Mouse (Mus musculus): Measurements from ENCODE around the gene Arid1b. TPM values are rescaled to one million over a fixed set of nuclear protein-coding genes. Genes with fewer than 3 reads are reported as not detected.

The Arid1b gene
- polyA plus RNA-seq, 1 experiment from 2014 or later, result 46.4 TPM

DNA sequence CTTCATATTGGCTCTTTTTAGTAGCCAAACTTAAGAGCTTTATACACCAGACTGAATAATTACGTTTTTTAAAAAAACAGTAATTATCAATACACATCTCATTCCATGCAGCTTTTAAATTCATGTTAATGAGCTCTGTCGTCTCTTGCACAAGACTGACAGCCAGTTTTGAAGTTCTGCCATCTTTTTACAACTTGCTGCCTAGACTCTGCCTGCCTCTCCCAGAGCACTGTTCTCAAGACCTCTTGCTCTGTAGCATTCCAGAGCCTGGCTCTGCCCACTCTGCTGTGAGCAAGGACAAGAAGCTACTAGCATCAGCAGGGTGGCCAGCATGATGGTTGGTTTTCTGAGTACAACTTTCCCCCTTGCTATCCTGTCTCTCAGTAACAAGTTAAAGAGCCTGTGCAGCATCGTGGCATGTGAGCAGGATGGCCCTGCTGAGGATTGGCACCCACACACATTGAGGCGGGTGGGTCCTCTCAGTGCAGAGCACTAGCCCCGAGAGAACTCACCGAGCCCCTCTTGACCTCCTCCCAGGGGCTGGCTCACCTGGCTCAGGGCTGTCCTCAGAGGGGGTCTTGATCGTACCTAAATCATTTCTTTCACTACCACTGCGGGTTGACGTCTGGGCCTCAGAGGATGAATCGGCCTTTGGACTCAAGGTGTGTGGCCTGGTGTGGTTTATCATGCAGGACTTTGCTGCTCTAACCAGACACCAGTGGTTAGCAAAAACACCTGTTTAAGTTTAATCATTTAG is 209.4 kb downstream of the Arid1b start:
- ChIA-PET CTCF (no interaction called here), POLR2A (no interaction called here)
- DNase-seq (ENCODE audit: low read depth, low spot score) (no peak), ATAC-seq (no peak)
- H3K27me3 ChIP-seq, result no peaks in the 10 kb centered on the region
- TF ChIP-seq CTCF (IDR thresholded peaks at IDR 0.05), result no peak
- in situ Hi-C loops (cut with MboI; ENCODE audit: low pct_unique_long_range_greater_than_20kb), result loop anchor here (5.0 to 10.0 kb wide), 2 partner anchors 111 to 194 kb away; no protein-coding TSS in a partner anchor

DNA sequence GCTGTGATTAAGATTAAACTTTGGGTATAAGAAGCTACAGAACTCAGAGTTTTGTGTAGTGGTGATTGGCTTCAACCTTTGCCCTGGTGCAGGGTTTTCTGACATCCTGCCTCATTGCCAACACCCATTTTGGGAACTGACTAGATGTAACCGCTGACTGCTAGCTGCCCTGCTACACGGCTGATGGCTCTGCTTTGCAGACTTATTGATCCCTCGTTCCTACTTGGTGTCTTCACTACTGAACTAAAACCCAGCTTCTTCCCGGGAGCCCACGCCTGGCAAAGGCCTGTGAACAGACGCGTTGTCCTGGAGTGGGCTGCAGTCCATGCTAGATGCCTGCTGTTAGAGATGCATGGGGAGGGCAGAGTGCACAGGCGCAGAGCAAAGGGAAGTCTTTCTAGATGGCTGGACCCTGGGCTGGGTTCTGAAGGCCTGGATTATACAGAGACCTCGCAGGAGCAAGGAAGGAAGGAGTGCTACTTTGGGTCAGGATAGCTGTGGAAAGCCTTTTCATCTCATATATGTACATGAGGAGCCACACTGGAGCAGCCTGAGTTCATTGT is 210.1 kb downstream of the Arid1b start:
- H3K27me3 ChIP-seq, result no peaks in the 10 kb centered on the region
- CTCF ChIA-PET, result interaction anchor here (1.4 kb wide), 1 partner anchor 11 kb away, joined by 4 read pairs; no protein-coding TSS in a partner anchor
- no peak for TF ChIP-seq CTCF (IDR thresholded peaks at IDR 0.05)
- ATAC-seq (no peak), DNase-seq (ENCODE audit: low read depth, low spot score) (no peak)
- POLR2A ChIA-PET, result no interaction called here
- in situ Hi-C loops (cut with MboI; ENCODE audit: low pct_unique_long_range_greater_than_20kb), result loop anchor here (5.0 to 10.0 kb wide), 2 partner anchors 111 to 193 kb away; no protein-coding TSS in a partner anchor

DNA sequence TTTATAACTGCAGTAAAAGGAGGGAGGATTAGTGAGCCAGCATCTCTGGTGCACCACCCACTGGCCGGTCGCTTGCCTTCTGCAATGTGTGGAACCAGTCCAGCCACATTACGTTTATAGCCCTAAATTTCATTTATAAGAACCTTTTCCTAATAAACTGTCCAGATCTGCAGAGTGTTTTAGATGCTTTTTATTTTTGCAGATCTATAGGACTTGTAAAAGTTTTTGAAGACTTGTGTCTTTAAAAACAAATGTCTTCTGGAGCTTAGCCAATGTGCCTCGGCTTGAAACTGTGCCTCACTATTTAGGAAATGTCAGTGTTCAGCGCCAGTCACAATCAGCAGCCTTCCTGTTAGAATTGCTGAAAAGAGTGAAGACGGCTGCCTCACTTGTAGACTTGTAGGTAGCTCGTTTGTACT is 211.0 kb downstream of the Arid1b start:
- ChIA-PET POLR2A (no interaction called here), CTCF (interaction anchor here (1.4 kb wide), 1 partner anchor 10 kb away, joined by 4 read pairs; no protein-coding TSS in a partner anchor)
- DNase-seq (ENCODE audit: low read depth, low spot score) (no peak), ATAC-seq (no peak)
- peak; percentile 6 for TF ChIP-seq CTCF (IDR thresholded peaks at IDR 0.05)
- no peaks in the 10 kb centered on the region for H3K27me3 ChIP-seq
- in situ Hi-C loops (cut with MboI; ENCODE audit: low pct_unique_long_range_greater_than_20kb), result loop anchor here (10.0 kb wide), 1 partner anchor 110 kb away; no protein-coding TSS in a partner anchor

GRCm38 (mm10) chr17:5206731-5207130 is 212.6 kb downstream of the Arid1b start:
- no peaks in the 10 kb centered on the region for H3K27me3 ChIP-seq
- in situ Hi-C loops (cut with MboI; ENCODE audit: low pct_unique_long_range_greater_than_20kb), result loop anchor here (10.0 kb wide), 1 partner anchor 108 kb away; no protein-coding TSS in a partner anchor
- no peak for TF ChIP-seq CTCF (IDR thresholded peaks at IDR 0.05)
- ChIA-PET POLR2A (no interaction called here), CTCF (no interaction called here)
- ATAC-seq (peak; percentile 96), DNase-seq (ENCODE audit: low read depth, low spot score) (peak; percentile 78)

GRCm38 (mm10) chr17:5207881-5208280 is 213.7 kb downstream of the Arid1b start:
- POLR2A ChIA-PET, result interaction anchor here (1.1 kb wide), 1 partner anchor 14 kb away, joined by 4 read pairs; no protein-coding TSS in a partner anchor
- no peaks in the 10 kb centered on the region for H3K27me3 ChIP-seq
- in situ Hi-C loops (cut with MboI; ENCODE audit: low pct_unique_long_range_greater_than_20kb), result loop anchor here (10.0 kb wide), 1 partner anchor 107 kb away; no protein-coding TSS in a partner anchor
- no peak for TF ChIP-seq CTCF (IDR thresholded peaks at IDR 0.05)
- no peak for ATAC-seq
- no peak for DNase-seq (ENCODE audit: low read depth, low spot score)
- CTCF ChIA-PET, result interaction anchor here (0.7 to 1.3 kb wide), 2 partner anchors 9 to 28 kb away, joined by 3 to 4 read pairs; no protein-coding TSS in a partner anchor

- no peak for ATAC-seq
- H3K27me3 ChIP-seq, result no peaks in the 10 kb centered on the region
- peak; percentile 69 for TF ChIP-seq CTCF (IDR thresholded peaks at IDR 0.05)
- CTCF ChIA-PET, result interaction anchor here (0.7 to 1.3 kb wide), 2 partner anchors 8 to 28 kb away, joined by 3 to 4 read pairs; no protein-coding TSS in a partner anchor
- in situ Hi-C loops (cut with MboI; ENCODE audit: low pct_unique_long_range_greater_than_20kb), result loop anchor here (10.0 kb wide), 1 partner anchor 106 kb away; no protein-coding TSS in a partner anchor
- no peak for DNase-seq (ENCODE audit: low read depth, low spot score)
- POLR2A ChIA-PET, result interaction anchor here (1.1 kb wide), 1 partner anchor 14 kb away, joined by 4 read pairs; no protein-coding TSS in a partner anchor
Observed at GRCm38 (mm10) chr17:5208362-5208761, 214.2 kb downstream of the Arid1b start.

DNA sequence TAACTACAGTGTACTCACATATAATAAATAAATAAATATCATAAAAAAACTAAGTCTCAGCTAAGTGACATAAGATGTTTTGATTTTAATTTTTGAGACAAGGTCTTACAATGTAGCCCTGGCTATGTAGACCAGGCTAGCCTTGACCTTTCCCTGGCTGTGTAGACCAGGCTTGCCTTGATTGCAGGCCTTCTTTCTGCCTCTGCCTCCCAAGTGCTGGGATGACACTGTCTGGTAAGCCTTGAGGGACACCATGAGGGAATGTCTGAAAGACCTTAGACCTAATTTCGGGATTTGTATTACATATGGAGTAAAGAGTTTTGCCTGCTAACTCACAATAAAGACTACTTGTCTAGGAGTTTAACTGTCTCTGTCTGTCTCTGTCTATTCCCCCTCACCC is 214.9 kb downstream of the Arid1b start:
- POLR2A ChIA-PET, result no interaction called here
- CTCF ChIA-PET, result interaction anchor here (1.3 kb wide), 1 partner anchor 7 kb away, joined by 4 read pairs; no protein-coding TSS in a partner anchor

GRCm38 (mm10) chr17:5210101-5210727 is 216.1 kb downstream of the Arid1b start:
- in situ Hi-C loops (cut with MboI; ENCODE audit: low pct_unique_long_range_greater_than_20kb), result no loop called here
- ATAC-seq (no peak), DNase-seq (ENCODE audit: low read depth, low spot score) (no peak)
- ChIA-PET POLR2A (no interaction called here), CTCF (no interaction called here)
- TF ChIP-seq CTCF (IDR thresholded peaks at IDR 0.05), result no peak
- H3K27me3 ChIP-seq, result no peaks in the 10 kb centered on the region

More for the DNA sequence above, 214.9 kb downstream of the Arid1b start:
- no peaks in the 10 kb centered on the region for H3K27me3 ChIP-seq
- no peak for DNase-seq (ENCODE audit: low read depth, low spot score)
- no peak for ATAC-seq
- in situ Hi-C loops (cut with MboI; ENCODE audit: low pct_unique_long_range_greater_than_20kb), result loop anchor here (10.0 kb wide), 1 partner anchor 106 kb away; no protein-coding TSS in a partner anchor
- no peak for TF ChIP-seq CTCF (IDR thresholded peaks at IDR 0.05)

GRCm38 (mm10) chr17:5210891-5211290 is 216.8 kb downstream of the Arid1b start:
- POLR2A ChIA-PET, result no interaction called here
- ATAC-seq (no peak), DNase-seq (ENCODE audit: low read depth, low spot score) (no peak)
- no peaks in the 10 kb centered on the region for H3K27me3 ChIP-seq
- CTCF ChIA-PET, result interaction anchor here (1.2 to 2.1 kb wide), 2 partner anchors 42 to 110 kb away, joined by 3 to 5 read pairs; no protein-coding TSS in a partner anchor
- in situ Hi-C loops (cut with MboI; ENCODE audit: low pct_unique_long_range_greater_than_20kb), result no loop called here
- no peak for TF ChIP-seq CTCF (IDR thresholded peaks at IDR 0.05)

DNA sequence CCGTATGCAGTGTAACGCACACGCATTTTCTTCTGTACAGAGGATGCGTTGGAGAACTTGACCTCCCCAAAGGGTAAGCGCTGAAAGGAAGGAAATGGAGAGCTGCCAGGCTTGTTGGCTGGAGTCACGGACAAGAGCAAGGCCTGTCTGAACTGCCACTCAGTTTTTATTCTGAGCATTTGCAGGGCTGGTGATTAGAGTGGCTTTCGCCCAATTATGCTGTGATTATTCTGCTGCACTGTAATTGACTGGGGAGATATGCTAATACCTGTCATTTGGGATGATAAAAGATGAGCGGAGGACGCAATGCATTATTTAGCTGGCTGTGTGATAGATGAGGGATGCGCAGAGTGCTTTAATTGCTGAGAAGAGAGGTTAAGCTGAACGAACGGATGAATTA is 218.0 kb downstream of the Arid1b start:
- ATAC-seq, result no peak
- TF ChIP-seq CTCF (IDR thresholded peaks at IDR 0.05), result no peak
- ChIA-PET POLR2A (no interaction called here), CTCF (interaction anchor here (1.0 to 2.1 kb wide), 3 partner anchors 41 to 186 kb away, joined by 3 to 5 read pairs (median 3); no protein-coding TSS in a partner anchor)
- no peak for DNase-seq (ENCODE audit: low read depth, low spot score)
- no peaks in the 10 kb centered on the region for H3K27me3 ChIP-seq
- in situ Hi-C loops (cut with MboI; ENCODE audit: low pct_unique_long_range_greater_than_20kb), result no loop called here
